Mouse (Mus musculus) left cerebral cortex, adult 2 months (tissue): ENCODE data around the gene Bcdin3d. TPM values are rescaled to one million over a fixed set of nuclear protein-coding genes. Genes with fewer than 3 reads are reported as not detected.
A peak's percentile ranks its signal among the peaks of the same experiment; 100 is the strongest.

Experiments used
- DNase-seq, 2 experiments: peaks; one replicate each; pipeline ENCODE4 v3.0.0; 2021 to 2022; ENCODE audit warnings: low spot score in 2 of 2, mixed read lengths in 1 of 2; ENCODE audit errors: extremely low spot score in 1 of 2
- H3K27ac ChIP-seq: fragments of 200-600 bp; 2 replicates; pipeline ENCODE4 v1.8.1; 2022
- H3K4me3 ChIP-seq: fragments of 200-600 bp; 2 replicates; pipeline ENCODE4 v1.8.1; 2022
- CTCF ChIP-seq: fragments of 200-600 bp; IDR thresholded peaks from 2 replicates; pipeline ENCODE4 v1.8.1; 2022; ENCODE audit warnings: antibody characterized with exemption, mild to moderate bottlenecking, moderate library complexity
- intact Hi-C: fragments of 180-260 bp; cut with DNase I; formaldehyde crosslinking; loops from one replicate; pipeline ENCODE4 v1.15.1; 2025
- total RNA-seq, 2 experiments: library from RNA; stranded (reverse); gene quantifications; 2 replicates each; pipeline ENCODE4 v1.2.3; 2021

Gene Bcdin3d
- total RNA-seq, 2 experiments from 2014 or later = 3.7 to 5.4 TPM

- DNase-seq = no peak
- TF ChIP-seq CTCF = no peak
- intact Hi-C loops = loop anchor here (5.0 kb wide), 1 partner anchor 154 kb away; no protein-coding TSS in a partner anchor
- Histone ChIP-seq H3K27ac (no peak overlapping the region), H3K4me3 (no peak overlapping the region)
Observed at GRCm38 (mm10) chr15:99471677-99472063, 2.9 kb downstream of the Bcdin3d start.

- H3K27ac ChIP-seq = peak overlapping the region; percentile 67; the same call in 1 of the 2 replicates
- no peak overlapping the region; the same call in 1 of the 2 replicates for H3K4me3 ChIP-seq
- peak; percentile 97 for TF ChIP-seq CTCF
- peak; percentile 42 to 43 for DNase-seq
- intact Hi-C loops = loop anchor here (1.0 to 5.0 kb wide), 2 partner anchors 55 to 154 kb away; no protein-coding TSS in a partner anchor
Observed at GRCm38 (mm10) chr15:99470971-99471676, 3.4 kb downstream of the Bcdin3d start.

DNA sequence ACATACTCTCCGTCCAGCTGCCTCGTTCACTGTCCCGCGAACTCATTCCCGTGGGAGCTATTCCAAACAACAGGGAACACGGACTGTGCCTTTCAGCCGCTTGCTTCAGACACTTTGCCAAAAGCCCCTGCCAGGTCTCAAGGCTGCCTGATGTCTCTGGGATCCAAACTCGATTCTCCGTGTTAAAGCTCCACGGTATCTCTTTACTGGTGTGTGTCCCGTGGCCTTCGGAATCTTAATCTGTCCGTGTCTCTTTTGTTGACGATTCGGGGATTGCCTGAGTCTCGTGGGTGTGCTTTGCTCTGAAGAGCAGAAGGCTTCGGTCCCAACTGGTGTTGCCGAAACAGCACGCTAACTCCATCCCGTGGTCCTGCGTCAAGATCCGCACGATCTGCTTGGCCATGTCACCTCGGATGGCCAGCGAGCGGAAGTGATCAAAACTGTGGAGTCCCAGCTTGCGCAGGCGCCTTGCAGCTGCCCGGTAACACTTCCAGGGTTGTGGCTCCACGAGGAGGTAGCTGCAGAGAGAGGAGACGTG lies 4.2 kb downstream of the Bcdin3d start:
- no peak for TF ChIP-seq CTCF
- Histone ChIP-seq H3K4me3 (no peak overlapping the region), H3K27ac (peak overlapping the region; percentile 67; the same call in 1 of the 2 replicates)
- intact Hi-C loops = loop anchor here (1.0 to 5.0 kb wide), 2 partner anchors 54 to 153 kb away; no protein-coding TSS in a partner anchor
- no peak for DNase-seq

DNA sequence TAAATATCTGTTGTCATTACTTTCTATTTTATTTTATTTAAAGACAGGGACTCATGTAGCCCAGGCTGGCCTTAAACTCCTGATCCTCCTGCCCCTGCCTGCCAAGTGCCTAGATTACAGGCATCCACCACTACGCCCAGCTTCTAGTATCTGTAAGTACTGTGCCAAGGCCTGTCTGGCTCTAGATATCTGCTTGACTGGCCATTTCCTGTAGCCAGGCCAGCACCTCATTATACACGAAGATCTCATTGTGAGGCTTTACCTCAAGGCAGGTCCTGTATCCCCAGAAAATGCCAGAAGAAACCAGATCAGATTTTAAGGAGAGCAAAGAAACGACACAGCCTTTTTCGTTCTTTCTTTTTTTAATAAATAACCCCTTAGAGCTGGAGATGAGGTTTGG lies 4.8 kb downstream of the Bcdin3d start:
- H3K4me3 ChIP-seq = no peak overlapping the region
- no peak for DNase-seq
- no peak overlapping the region for H3K27ac ChIP-seq
- intact Hi-C loops = loop anchor here (1.0 to 5.0 kb wide), 2 partner anchors 53 to 152 kb away; no protein-coding TSS in a partner anchor
- TF ChIP-seq CTCF = no peak

DNA sequence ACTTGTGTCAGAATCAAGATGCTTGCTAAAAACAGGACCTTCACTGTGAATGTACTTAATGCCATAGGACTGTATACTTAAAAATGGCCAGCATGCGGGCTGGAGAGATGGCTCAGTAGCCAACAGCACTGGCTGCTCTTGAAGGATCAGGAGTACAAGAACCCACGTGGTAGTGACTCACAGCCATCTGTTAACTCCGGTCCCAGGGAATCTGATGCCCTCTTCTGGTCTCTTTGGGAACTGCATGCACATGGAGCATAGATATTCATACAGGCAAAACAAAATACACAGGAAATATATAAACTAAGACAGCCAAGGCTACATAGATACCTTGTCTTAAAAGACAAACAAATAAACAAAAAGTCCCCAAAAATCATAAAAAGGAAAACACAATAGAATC lies 5.5 kb downstream of the Bcdin3d start:
- peak; percentile 50 to 67 for DNase-seq
- intact Hi-C loops = no loop called here

DNA sequence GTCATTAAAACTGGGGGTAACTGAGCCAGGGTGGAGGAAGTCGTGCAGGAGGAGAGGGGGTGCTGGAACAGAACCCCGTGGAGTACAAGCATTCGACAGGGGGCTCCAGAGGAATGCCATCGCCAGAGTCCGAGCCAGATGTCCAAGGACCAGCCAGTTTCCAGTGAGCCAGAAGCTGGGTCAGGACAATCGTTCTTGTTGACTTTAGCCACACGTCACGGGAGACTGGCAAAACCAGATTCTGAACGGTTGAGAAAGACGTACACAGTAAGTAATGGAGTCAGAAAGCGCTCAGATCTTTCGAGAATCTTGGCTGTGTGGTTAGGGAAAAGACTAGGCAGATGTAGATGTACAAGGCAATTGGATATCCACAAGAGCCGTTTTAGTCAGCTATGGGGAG lies 11.3 kb downstream of the Bcdin3d start:
- Histone ChIP-seq H3K27ac (no peak overlapping the region), H3K4me3 (no peak overlapping the region)
- no peak for DNase-seq
- intact Hi-C loops = no loop called here
- TF ChIP-seq CTCF = no peak

More for the DNA sequence above, 5.5 kb downstream of the Bcdin3d start:
- no peak overlapping the region for H3K27ac ChIP-seq
- no peak overlapping the region for H3K4me3 ChIP-seq
- TF ChIP-seq CTCF = peak; percentile 84

GRCm38 (mm10) chr15:99457606-99458401 lies 16.7 kb downstream of the Bcdin3d start, which contains the start of gene Nckap5l:
Gene Nckap5l, minus strand, starts transcription at chr15:99457748.
- Histone ChIP-seq H3K27ac (peak within 1 kb of the TSS; percentile 94), H3K4me3 (peak within 1 kb of the TSS; percentile 88)
- peak; percentile 87 to 89 for DNase-seq
- no peak for TF ChIP-seq CTCF
- intact Hi-C loops = no loop called here

- intact Hi-C loops = no loop called here
- DNase-seq = peak; percentile 53 to 58
- Histone ChIP-seq H3K27ac (peak overlapping the region; percentile 94), H3K4me3 (peak overlapping the region; percentile 88)
- TF ChIP-seq CTCF = no peak
Observed at GRCm38 (mm10) chr15:99456963-99457605, 17.4 kb downstream of the Bcdin3d start.

GRCm38 (mm10) chr15:99456338-99456962 lies 18.1 kb downstream of the Bcdin3d start:
- intact Hi-C loops = no loop called here
- no peak for TF ChIP-seq CTCF
- peak overlapping the region; percentile 88 for H3K4me3 ChIP-seq
- no peak for DNase-seq
- peak overlapping the region; percentile 94 for H3K27ac ChIP-seq

DNA sequence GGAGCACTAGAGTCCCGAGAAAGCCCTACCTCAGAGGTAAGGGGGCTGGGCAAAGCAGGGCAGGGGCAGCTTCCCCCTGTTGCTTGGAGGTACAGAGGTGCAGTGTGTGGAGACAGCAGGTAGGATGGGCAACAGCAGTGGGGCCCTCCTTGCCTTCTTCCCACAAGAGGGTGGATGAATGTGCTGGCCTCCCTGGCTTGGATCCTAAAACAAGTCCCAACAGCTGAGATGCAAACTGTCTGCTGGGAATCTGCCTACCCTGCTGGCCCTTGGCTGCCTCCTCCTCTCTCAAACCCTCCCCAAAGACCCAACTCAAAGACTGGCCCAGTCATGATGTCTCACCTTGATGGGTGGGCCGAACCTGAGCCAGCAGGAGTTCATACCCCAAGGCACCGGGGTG lies 19.1 kb downstream of the Bcdin3d start:
- DNase-seq = no peak
- no peak overlapping the region for H3K4me3 ChIP-seq
- H3K27ac ChIP-seq = peak overlapping the region; percentile 8; the same call in 1 of the 2 replicates
- intact Hi-C loops = no loop called here
- no peak for TF ChIP-seq CTCF
